Mouse (Mus musculus) heart, postnatal 0 days (tissue): ENCODE results near the gene Gjb3. TPM values are rescaled to one million over a fixed set of nuclear protein-coding genes. Genes with fewer than 3 reads are reported as not detected.

Experiments used
- ATAC-seq: fragments of 200-750 bp; cut with Nextera tagmentation; 2 replicates; pipeline ENCODE4 v1.8.0; 2017; ENCODE audit warnings: low read depth, moderate number of reproducible peaks, moderate library complexity; ENCODE audit not compliant: insufficient read depth
- DNase-seq: peaks from one replicate; pipeline ENCODE4 v3.0.0-alpha.2; 2016; ENCODE audit warnings: low spot score
- H3K27ac ChIP-seq: fragments of 300-500 bp; sonication (generic); 2 replicates; pipeline ENCODE4 v1.5.1; 2014; ENCODE audit warnings: low read depth, mild to moderate bottlenecking
- H3K27me3 ChIP-seq: fragments of 300-500 bp; sonication (generic); 2 replicates; pipeline ENCODE4 v1.6.1; 2014; ENCODE audit warnings: low read length, mixed read lengths; ENCODE audit not compliant: control insufficient read depth, insufficient read depth
- H3K36me3 ChIP-seq: fragments of 300-500 bp; sonication (generic); replicated peaks from 2 replicates; pipeline ENCODE4 v1.6.1; 2014; ENCODE audit warnings: low read length, mixed read lengths; ENCODE audit not compliant: control insufficient read depth, insufficient read depth
- H3K4me1 ChIP-seq: fragments of 300-500 bp; sonication (generic); 2 replicates; pipeline ENCODE4 v1.6.1; 2014; ENCODE audit warnings: antibody characterized with exemption; ENCODE audit not compliant: control insufficient read depth, insufficient read depth
- H3K4me2 ChIP-seq: fragments of 300-500 bp; sonication (generic); 2 replicates; pipeline ENCODE4 v1.6.1; 2014; ENCODE audit warnings: low read depth, mild to moderate bottlenecking, low read length, moderate library complexity
- H3K4me3 ChIP-seq: fragments of 300-500 bp; sonication (generic); 2 replicates; pipeline ENCODE4 v1.5.1; 2014; ENCODE audit warnings: low read depth, low read length
- H3K9ac ChIP-seq: fragments of 300-500 bp; sonication (generic); replicated peaks from 2 replicates; pipeline ENCODE4 v1.6.1; 2014; ENCODE audit warnings: low read depth, low read length, mixed read lengths
- H3K9me3 ChIP-seq: fragments of 300-500 bp; sonication (generic); replicated peaks from 2 replicates; pipeline ENCODE4 v1.6.1; 2016; ENCODE audit warnings: low read length; ENCODE audit not compliant: control insufficient read depth
- CTCF ChIP-seq: IDR thresholded peaks from 2 replicates; pipeline ENCODE4 v1.5.1; 2016; ENCODE audit warnings: antibody characterized with exemption, control low read depth, low read depth
- EP300 ChIP-seq: IDR thresholded peaks from 2 replicates; pipeline ENCODE4 v1.6.1; 2016; ENCODE audit warnings: antibody characterized with exemption, low read depth
- WGBS: fragments of 180-500 bp; shearing (Covaris S2); extraction: QIAGEN DNeasy Blood & Tissue Kit; methylation state at CpG from one replicate; pipeline ENCODE4 v1.1.7; 2014; 5-methylcytosine and 5-hydroxymethylcytosine counted together
- polyA plus RNA-seq: library from polyadenylated mRNA; unstranded; fragments of >200 nt; fragmentation: Nextera tagmentation; extraction: Ambion mirVana; gene quantifications from 2 replicates; pipeline ENCODE4 v1.2.1, GENCODE M21; 2015
- total RNA-seq: library from RNA; depleted of rRNA; stranded (reverse); fragments of >200 nt; gene quantifications from 2 replicates; pipeline ENCODE4 v1.2.3, GENCODE M21; 2014; ENCODE audit warnings: low replicate concordance

Gene Gjb3
- total and polyA plus RNA-seq, 2 experiments from 2014 or later: 0.16 TPM; not detected in 1

DNA sequence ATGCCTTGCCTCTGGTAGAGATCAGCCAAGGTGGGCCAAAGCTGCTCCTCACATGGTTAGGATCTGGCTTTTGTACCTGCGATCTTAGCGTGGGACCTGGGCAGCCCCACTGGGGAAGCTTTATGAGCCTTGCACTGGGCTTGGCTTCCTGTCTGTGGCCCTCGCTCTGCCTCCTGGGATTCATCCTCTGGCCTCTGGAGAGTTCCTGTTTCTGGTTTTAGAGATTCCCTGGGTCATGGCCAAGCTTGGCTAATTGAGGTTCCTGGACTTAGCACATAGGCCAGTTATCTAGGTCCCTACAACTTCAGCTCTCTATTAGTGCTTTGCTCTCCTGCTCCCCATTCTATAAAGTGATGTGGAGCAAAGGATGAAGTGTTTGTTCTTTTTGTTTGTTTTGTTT lies 26.8 kb downstream of the Gjb3 start:
- DNase-seq (no peak), ATAC-seq (no peak)
- no peak overlapping the region for H3K4me2 ChIP-seq
- WGBS: 46% methylated on average over 3 of the region's 3 CpGs
- no peak overlapping the region for H3K9ac ChIP-seq
- no peaks in the 10 kb centered on the region for H3K9me3 ChIP-seq
- H3K27me3 ChIP-seq: no peaks in the 10 kb centered on the region
- H3K4me3 ChIP-seq: no peak overlapping the region
- no peaks in the 10 kb centered on the region for H3K4me1 ChIP-seq
- no peak overlapping the region for H3K27ac ChIP-seq
- no peaks in the 10 kb centered on the region for H3K36me3 ChIP-seq
- TF ChIP-seq CTCF: no peak
- TF ChIP-seq EP300: no peak

DNA sequence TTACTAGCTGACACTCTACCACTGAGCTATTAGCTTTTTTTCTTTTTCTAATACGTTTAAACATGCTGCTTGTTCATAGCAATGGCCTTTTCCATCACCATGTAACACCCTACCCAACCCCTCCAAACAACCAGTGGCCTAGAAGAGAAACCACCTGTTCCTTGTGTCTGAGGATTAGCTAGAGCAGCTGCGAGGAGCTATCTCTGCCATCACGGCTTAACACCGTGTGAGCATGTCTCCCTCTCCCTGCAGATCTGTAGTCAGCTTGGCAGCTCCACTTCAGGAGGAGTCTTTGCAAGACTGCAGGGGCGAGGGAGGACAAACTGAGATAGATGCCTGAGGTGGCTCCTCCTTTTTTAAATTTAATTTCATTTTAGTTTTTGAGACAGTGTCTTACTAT lies 30.1 kb downstream of the Gjb3 start:
- DNase-seq: no peak
- no peaks in the 10 kb centered on the region for H3K4me1 ChIP-seq
- WGBS: 55% methylated on average over 5 of the region's 5 CpGs
- H3K9me3 ChIP-seq: no peaks in the 10 kb centered on the region
- H3K27me3 ChIP-seq: no peaks in the 10 kb centered on the region
- TF ChIP-seq CTCF (no peak), EP300 (no peak)
- H3K36me3 ChIP-seq: no peaks in the 10 kb centered on the region
- no peak overlapping the region for H3K4me3 ChIP-seq
- H3K9ac ChIP-seq: no peak overlapping the region
- no peak overlapping the region for H3K27ac ChIP-seq
- ATAC-seq: no peak
- no peak overlapping the region for H3K4me2 ChIP-seq

DNA sequence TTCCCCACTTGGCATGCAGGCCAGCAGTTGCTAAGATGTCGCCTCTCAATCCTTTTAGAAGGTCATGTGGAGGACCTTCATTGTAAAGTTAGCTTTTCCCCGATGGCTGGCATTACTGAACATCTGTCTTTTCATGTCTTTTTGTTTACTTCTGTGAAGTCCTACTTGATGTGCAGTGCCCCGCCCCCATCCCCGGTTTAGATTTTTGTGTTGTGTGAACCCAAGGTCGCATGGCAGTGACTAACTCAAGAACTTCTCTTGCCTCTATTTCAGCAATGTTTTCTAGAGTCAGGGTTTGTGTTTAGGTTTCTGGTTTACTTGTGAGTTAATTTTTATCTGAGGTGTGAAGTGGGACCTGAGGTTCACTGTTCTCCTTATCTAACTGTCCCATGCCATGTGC lies 38.0 kb downstream of the Gjb3 start:
- Histone ChIP-seq H3K4me1 (no peaks in the 10 kb centered on the region), H3K4me3 (no peak overlapping the region), H3K4me2 (no peak overlapping the region), H3K9ac (no peak overlapping the region), H3K9me3 (no peaks in the 10 kb centered on the region), H3K27ac (no peak overlapping the region), H3K27me3 (no peaks in the 10 kb centered on the region), H3K36me3 (no peaks in the 10 kb centered on the region)
- DNase-seq (no peak), ATAC-seq (no peak)
- 79% methylated on average over 5 of the region's 5 CpGs for WGBS
- TF ChIP-seq EP300 (no peak), CTCF (no peak)

DNA sequence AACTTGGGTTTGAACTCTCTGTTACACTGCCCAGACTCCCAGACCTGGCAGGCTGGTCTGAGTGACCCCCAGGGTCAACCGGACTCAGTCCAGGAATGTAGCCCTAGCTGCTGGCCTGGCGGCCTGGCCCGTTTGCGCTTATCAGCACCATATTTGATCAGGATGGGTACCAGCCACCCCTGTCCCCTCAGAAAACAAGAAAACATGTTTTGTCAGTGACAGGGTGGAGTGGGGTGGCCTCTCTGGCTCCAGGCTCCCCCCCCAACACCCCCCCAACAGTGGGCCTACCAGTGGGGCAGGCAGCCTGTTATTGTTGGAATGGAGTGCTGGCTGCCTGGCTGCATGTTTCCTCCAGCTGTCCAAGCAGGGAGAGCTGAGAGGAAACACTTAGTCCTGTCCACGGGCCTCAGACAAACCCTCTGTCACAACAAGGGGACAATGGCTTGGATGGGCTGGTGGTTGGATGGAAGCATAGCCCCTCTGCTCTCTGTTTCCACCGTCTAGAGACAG lies 41.5 kb downstream of the Gjb3 start:
- Histone ChIP-seq H3K4me2 (no peak overlapping the region), H3K4me1 (no peaks in the 10 kb centered on the region), H3K36me3 (no peaks in the 10 kb centered on the region), H3K9ac (no peak overlapping the region), H3K4me3 (no peak overlapping the region), H3K27ac (no peak overlapping the region), H3K9me3 (no peaks in the 10 kb centered on the region), H3K27me3 (no peaks in the 10 kb centered on the region)
- WGBS: 40% methylated on average over 6 of the region's 6 CpGs
- DNase-seq (peak; percentile 60), ATAC-seq (peak; percentile 79)
- TF ChIP-seq CTCF (no peak), EP300 (0 out of 2 replicates have a peak, but pooled peaks have one; percentile 22)

DNA sequence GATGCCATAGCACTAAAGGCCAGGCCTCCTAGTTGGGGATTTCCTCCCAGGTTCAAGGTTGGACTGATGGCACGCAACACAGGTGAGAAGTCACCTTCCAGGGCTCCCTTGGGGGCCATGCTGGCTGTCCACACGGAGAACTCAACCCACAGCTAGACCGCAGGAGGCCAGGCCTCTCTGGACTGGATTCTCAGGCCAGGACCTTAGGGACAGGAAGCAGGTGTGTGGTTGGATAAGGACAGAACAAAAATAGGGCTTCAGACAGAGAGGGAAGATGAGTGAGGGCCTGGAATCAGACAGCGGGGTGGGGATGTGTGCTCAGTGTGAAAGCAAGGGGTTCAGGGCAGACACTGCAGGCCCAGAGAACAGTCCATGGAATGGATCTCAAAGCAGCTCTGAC lies 43.7 kb downstream of the Gjb3 start:
- H3K27me3 ChIP-seq: no peaks in the 10 kb centered on the region
- WGBS: 68% methylated on average over 4 of the region's 4 CpGs
- H3K9me3 ChIP-seq: no peaks in the 10 kb centered on the region
- H3K4me2 ChIP-seq: no peak overlapping the region
- H3K4me1 ChIP-seq: no peaks in the 10 kb centered on the region
- no peak overlapping the region for H3K9ac ChIP-seq
- no peak overlapping the region for H3K27ac ChIP-seq
- DNase-seq (no peak), ATAC-seq (no peak)
- no peaks in the 10 kb centered on the region for H3K36me3 ChIP-seq
- H3K4me3 ChIP-seq: no peak overlapping the region
- no peak for TF ChIP-seq CTCF

DNA sequence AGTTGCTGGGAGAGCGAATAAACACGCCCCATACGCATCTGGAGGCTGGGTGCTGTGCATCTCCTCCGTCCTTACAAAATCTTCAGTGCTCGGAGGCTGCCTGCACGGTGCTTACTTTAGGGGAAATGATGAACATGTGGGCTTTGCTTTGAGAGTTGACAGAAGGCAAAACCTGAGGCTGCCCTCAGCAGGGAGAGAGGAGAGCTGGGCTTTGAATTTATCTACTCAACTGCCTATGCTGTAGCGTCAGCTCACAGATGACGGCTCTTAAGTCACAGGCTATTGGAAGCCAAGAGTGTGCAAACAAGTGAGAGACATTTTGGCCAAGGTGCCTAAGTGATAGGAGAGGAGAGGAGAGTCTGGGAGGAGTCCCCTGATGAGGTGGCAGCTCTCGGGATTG lies 51.4 kb downstream of the Gjb3 start:
- Histone ChIP-seq H3K9me3 (no peaks in the 10 kb centered on the region), H3K27ac (peak overlapping the region; percentile 72), H3K27me3 (no peaks in the 10 kb centered on the region), H3K4me2 (no peak overlapping the region), H3K36me3 (no peaks in the 10 kb centered on the region), H3K9ac (no peak overlapping the region), H3K4me3 (no peak overlapping the region), H3K4me1 (0 out of 2 replicates have a peak, but pooled peaks cover 11% of the 10 kb centered on the region)
- 67% methylated on average over 9 of the region's 9 CpGs for WGBS
- DNase-seq: no peak
- ATAC-seq: no peak
- TF ChIP-seq CTCF: no peak
- no peak for TF ChIP-seq EP300
